Mouse (Mus musculus): ENCODE data around the gene Galm.

DNA sequence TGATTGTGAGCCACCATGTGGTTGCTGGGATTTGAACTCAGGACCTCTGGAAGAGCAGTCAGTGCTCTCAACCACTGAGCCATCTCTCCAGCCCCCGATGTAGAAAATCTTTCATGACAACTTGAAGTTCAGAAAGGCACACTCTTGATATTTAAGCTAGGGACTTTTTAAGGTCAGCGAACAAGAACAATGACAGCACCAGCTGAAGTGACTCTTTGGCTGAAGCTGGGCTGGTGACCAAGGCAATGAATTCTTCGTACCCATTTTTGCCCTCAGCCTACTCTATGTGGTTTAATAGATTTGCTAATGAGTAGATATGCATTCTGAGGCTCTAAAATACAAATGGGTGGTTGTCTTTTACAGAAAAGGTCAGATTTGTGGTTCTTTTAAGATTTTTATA lies 6.9 kb upstream of the Galm start:
- TF ChIP-seq CTCF (IDR thresholded peaks at IDR 0.05; ENCODE audit: control insufficient read depth, insufficient read depth, low read length): no peak
- no peak for TF ChIP-seq POLR2A (IDR thresholded peaks at IDR 0.05; ENCODE audit: borderline replicate concordance, control insufficient read depth, low read depth, low read length)

Measured in bone marrow, adult 2 months (tissue).